Mouse (Mus musculus): ENCODE measurements at regions not wholly inside any gene's neighbourhood (a gene's known extent, or its start where the extent isn't known, plus 50 kb on each side); places are given as distances from the start of the nearest gene placed in this dataset.

DNA sequence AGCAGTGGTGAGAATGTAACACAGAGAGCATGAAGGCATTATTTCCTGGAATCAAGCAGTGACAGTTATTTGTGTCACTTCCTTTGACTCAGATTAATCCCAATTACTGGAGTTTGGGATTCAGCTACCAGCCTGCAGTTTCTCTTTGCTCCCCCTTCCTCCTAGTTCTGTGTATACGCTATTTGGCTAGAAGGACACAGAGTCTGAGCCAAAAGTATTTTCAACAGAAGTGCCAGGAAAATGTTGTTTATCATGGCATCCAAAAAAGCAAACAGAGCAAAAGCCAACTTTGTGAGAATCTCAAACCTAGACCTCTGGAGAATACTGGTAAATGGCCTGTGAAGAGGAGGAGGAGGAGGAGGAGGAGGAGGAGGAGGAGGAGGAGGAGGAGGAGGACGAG lies 600.4 kb downstream of the Crisp4 start:
- TF ChIP-seq EP300 (IDR thresholded peaks at IDR 0.05; ENCODE audit: insufficient read depth, low read depth, low read length) = no peak
- TF ChIP-seq CTCF (IDR thresholded peaks at IDR 0.05) = no peak
- TF ChIP-seq POLR2A (IDR thresholded peaks at IDR 0.05; ENCODE audit: insufficient read depth, low read depth, low read length) = no peak
